Mouse (Mus musculus) adrenal gland, postnatal 10 days (tissue): ENCODE measurements around the gene Gprc5d. TPM values are rescaled to one million over a fixed set of nuclear protein-coding genes. Genes with fewer than 3 reads are reported as not detected.
A peak's percentile ranks its signal among the peaks of the same experiment; 100 is the strongest.

Experiments used
- DNase-seq: peaks from one replicate; pipeline ENCODE4 v3.0.0; 2021; ENCODE audit warnings: mixed read lengths
- long read RNA-seq, 2 experiments: library from polyadenylated mRNA; stranded (forward); transcript quantifications; one replicate each; pipeline ENCODE4 v2.0.0; 2021
- total RNA-seq, 2 experiments: library from RNA; stranded (reverse); gene quantifications; 2 replicates each; pipeline ENCODE4 v1.2.3; 2021

The Gprc5d gene
- total RNA-seq: not detected
- long read RNA-seq, experiment 1: 0 reads
- long read RNA-seq, experiment 2: 0 reads

GRCm38 (mm10) chr6:135118183-135118582 is at the start of gene Gprc5d:
Gene Gprc5d, minus strand, starts transcription at chr6:135118283.
- no peak for DNase-seq

DNA sequence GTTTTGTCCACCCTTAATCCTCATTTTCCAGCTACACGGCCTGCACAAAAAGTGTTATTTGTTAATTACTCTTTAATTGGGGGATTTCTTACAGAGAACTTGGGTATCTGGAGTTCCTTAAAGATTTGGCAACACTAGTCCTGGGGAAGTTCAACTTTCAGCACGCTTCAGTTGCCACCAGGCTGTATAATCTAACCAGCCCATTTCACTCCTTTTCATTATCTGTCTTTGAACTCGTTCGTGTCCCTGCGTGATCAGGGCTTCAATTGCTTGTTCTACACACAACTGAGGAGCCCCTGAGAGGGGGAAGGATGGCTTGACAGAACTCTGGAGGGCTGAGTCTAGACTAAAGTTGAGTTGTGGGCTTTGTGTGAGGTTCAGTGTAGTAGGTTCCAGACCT is 48.6 kb upstream of the Gprc5d start:
- no peak for DNase-seq

DNA sequence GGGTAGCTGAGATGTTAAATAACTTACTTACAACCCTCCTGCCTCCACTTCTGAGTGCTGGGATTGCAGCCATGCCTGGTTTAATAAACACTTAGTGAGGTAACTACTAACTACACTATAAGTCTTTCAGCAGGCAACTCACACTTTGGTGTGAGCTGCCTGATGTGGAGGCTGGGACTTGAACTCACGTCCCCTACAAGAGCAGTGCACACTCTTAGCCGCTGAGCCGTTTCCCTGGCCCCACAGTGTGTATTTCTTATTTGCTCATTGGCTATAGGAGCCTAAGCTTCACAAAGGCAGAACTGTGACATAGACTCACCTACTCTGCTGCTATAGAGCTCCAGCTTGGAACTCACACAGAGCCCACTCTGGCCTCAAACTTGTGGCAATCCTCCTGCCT is 48.2 kb upstream of the Gprc5d start:
- DNase-seq: no peak

- no peak for DNase-seq
These were observed 47.6 kb upstream of the Gprc5d start for GRCm38 (mm10) chr6:135165706-135166105.

- no peak for DNase-seq
These were observed 47.1 kb upstream of the Gprc5d start for GRCm38 (mm10) chr6:135165191-135165590.

- no peak for DNase-seq
These were observed 44.8 kb upstream of the Gprc5d start for GRCm38 (mm10) chr6:135162861-135163260.

- no peak for DNase-seq
These were observed 44.2 kb upstream of the Gprc5d start for GRCm38 (mm10) chr6:135162311-135162710.

GRCm38 (mm10) chr6:135161356-135161755 is 43.3 kb upstream of the Gprc5d start:
- DNase-seq: no peak

DNA sequence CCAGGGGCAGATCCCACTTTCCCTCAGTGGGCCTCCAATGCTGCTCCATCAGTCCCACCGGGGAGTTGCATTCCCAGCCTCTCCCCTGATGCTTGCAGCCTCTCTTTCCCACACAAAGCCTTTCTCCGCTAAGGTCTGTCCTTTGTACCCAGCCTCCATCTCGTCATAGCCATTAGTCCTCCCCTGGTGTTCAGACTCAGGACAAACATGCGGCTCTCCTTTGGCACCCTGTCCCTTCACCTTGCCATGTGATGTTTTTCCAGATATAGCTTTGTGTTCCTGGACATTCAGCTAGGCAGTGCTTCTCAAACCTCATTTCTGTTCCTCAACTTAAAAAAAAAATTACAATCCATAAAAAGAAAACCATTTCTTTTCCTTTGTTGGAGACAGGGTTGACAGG is 40.4 kb upstream of the Gprc5d start:
- no peak for DNase-seq

DNA sequence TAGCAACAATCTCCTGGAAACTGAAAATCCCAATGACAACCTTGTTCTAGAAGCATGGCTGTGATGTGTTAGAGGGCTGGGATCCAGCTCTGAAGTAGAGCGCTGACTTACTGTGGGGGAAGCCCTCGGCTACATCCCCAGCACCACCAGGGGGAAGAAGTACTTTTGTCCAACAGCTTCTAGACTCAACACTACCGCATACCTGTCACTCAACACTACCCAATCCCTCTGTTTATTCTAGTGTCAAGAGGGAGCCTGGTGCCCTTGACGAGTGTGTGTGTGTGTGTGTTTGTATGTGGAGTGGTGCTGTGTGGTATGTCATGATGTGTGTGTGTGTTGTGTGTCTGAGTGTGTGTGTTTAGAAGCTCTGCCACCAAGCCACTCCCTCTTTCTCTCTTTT is 39.4 kb upstream of the Gprc5d start:
- no peak for DNase-seq

GRCm38 (mm10) chr6:135156597-135156996 is 38.5 kb upstream of the Gprc5d start:
- no peak for DNase-seq

DNA sequence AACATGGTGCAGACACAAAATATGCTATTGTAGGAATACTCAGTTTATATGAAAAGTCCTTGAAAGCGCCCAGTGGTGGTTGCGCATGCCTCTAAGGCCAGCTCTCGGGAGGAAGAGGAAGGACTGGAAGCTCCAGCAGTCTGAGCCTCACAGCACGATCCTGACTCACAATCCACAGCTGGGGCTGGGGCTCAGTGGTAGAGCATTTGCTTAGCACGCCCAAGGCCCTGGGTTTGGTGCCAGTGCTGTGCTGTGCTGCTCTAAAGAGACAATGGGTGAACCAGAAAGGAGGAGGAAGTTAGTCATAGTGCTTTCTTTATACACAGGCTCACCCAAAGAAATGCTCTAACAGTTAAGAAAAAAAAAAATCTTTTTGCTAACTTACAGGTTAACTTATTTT is 35.6 kb upstream of the Gprc5d start:
- DNase-seq: no peak

DNA sequence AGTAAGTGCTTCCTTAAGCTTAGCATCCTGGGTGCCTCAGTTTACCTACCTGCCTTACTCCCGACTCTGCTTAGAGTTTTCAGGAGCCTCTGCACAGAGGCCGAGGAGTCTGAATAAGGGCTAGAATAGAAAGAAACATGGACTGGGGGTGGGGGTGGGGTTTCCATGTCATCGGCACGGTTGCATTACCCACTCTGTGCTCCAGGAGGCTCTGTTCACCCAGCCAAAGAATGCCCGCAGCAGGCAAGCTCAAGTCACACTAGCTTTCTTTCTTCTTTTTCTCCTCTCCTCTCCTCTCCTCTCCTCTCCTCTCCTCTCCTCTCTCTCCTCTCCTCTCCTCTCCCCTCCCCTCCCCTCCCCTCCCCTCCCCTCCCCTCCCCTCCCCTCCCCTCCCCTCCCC is 32.2 kb upstream of the Gprc5d start:
- DNase-seq: peak; percentile 33

- no peak for DNase-seq
These were observed 31.6 kb upstream of the Gprc5d start for GRCm38 (mm10) chr6:135149722-135150121.

- no peak for DNase-seq
These were observed 31.1 kb upstream of the Gprc5d start for GRCm38 (mm10) chr6:135149175-135149574.

DNA sequence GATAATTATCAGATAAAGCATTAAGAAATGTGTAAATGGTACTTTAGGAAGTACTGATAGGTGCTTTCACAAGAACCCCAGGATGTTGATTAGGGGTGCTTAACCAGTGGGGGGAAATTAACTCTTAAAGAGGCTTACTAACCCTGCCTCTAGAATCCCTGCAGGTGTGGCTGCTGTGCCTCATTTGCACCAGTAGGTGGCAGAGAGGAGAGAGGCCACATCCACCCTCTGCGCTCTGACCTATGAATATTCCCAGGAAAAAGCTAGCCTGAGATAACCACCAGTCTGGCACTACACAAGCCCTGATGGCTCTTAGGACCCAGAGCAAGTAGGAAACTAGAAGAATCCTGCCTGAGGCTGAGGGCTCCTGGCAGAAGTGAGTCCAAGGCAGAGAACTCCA is 30.4 kb upstream of the Gprc5d start:
- peak; percentile 34 for DNase-seq

GRCm38 (mm10) chr6:135145976-135146375 is 27.9 kb upstream of the Gprc5d start:
- DNase-seq: no peak

GRCm38 (mm10) chr6:135144516-135144915 is 26.4 kb upstream of the Gprc5d start:
- peak; percentile 29 for DNase-seq

GRCm38 (mm10) chr6:135143151-135143550 is 25.1 kb upstream of the Gprc5d start:
- DNase-seq: no peak

DNA sequence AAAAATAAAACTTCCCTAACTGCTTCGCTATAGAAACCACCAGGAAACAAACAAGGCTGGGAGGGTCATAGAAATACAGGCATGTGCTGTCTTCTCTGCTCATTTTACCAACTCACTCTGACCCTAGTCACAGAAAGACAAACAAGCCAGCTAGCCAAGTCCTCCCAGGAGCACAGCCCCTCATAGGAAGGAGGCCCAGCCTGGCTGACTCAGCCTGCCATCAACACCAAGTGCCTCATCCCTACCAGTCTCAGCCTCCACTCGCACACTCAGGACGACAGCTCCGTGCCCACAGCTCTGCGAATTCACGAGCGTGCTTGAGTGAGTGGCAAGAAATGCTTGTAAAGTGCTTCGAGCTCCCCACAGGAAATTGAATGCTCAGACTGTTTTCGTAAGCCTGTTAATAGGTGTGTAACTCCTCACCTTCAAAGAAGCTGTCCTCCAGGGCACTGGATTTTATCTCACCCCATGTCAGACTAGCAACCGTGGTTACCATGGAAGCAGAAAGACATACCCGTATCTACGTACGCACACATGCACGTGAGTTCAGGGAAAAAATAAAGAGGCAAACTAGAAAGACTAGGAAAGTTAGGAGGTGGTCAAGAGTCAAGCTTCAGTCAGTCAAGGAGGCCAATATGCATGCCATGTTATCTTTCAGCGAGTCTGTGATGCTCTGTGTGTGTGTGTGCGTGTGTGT is 23.5 kb upstream of the Gprc5d start:
- DNase-seq: no peak

- peak; percentile 30 for DNase-seq
These were observed 20.7 kb upstream of the Gprc5d start for GRCm38 (mm10) chr6:135138746-135139145.

GRCm38 (mm10) chr6:135138207-135138606 is 20.1 kb upstream of the Gprc5d start:
- DNase-seq: no peak

GRCm38 (mm10) chr6:135137736-135138135 is 19.7 kb upstream of the Gprc5d start:
- peak; percentile 31 for DNase-seq

GRCm38 (mm10) chr6:135136439-135137161 is 18.5 kb upstream of the Gprc5d start:
- DNase-seq: no peak
